Mouse (Mus musculus) testis, postnatal 14 days (tissue): ENCODE results near the gene Fsd1.
A peak's percentile ranks its signal among the peaks of the same experiment; 100 is the strongest.

ENCODE experiments used
- DNase-seq: peaks from one replicate; pipeline ENCODE4 v3.0.0; 2021; ENCODE audit warnings: low spot score

The Fsd1 gene

DNA sequence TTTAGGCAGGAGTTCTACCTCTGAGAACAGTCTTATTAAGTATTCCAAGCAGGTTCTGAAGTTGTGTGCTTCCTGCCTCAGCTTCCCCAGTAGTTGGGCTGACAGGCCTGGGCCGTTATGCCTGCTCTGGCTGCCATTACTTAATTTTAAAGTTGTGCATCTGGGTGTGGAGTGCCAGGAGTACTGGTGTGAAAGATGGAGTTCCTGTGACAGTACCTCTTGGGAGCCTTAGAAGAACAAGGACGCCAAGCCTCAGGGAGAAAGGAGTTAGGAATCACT is 23.6 kb downstream of the Fsd1 start:
- DNase-seq = no peak

DNA sequence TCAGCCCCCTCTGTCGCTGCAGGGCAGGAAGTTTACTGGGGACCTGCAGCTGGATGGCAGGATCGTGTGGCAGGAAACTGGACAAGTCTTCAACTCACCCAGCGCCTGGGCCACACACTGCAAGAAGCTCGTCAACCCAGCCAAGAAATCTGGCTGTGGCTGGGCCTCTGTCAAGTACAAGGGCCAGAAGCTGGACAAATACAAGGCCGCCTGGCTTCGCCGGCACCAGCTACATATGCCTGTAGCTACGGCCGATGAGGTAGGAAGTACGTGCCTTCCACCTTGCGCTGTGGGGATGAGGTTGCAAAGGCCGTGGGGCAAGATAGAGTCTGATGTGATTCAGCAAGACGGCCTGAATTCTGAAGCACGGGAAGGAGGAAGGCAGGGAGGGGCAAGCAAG is 23.9 kb downstream of the Fsd1 start:
- no peak for DNase-seq

DNA sequence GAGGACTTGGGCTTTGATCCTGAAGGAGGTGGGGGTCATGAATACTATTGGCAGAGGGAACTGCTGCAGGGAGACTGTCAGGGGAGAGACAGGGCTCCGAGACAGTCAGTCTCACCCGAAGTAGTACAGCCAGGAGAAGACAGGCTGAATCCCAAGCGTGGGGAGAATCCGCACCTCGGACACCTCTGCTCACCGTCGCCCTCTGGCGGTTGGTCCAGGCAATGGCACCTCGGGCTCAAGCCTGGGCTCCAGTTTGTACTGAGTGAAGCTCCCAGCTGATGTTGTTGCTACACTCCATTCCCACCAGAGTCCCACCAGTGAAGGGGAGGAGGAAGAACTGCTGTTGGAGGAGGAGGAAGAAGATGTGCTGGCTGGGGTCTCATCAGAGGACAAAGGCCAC is 24.4 kb downstream of the Fsd1 start:
- peak; percentile 80 for DNase-seq

DNA sequence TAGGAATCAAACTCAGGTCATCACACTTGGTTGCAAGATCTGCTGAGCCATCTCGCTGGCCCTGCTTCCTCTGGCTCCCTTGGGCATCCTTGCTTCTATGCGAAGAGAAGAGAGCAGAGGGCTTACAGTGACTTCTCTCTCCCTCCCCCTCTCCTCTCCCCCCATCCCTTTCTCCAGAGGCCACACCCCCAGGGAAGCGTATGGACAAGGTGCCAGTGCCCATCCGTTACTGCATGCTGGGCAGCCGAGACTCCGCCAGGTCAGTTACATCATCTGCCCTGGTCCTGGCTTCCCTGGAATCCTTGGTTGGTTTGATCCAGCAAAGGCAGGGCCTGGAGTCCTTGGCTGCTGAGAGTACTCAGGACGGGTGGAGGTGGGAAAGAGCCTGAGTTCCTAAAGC is 25.1 kb downstream of the Fsd1 start:
- no peak for DNase-seq

DNA sequence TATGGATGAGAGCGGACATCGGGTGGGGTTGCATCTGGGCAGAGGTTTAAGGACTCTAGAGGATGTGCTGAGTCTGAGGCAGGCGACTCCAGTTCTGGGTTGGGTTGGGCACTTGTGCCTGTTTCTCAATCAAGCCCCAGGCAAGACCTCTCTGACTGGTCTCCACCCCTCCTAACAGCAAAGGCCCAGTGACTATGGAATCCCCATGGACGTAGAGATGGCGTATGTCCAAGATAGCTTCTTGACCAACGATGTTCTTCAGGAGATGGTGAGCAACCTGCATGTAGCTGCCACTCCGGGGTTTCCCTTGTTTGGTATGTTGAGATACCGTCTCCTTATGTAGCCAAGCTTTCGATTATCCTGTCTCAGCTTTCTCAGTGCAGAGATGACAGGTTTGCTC is 29.0 kb downstream of the Fsd1 start:
- DNase-seq = no peak

DNA sequence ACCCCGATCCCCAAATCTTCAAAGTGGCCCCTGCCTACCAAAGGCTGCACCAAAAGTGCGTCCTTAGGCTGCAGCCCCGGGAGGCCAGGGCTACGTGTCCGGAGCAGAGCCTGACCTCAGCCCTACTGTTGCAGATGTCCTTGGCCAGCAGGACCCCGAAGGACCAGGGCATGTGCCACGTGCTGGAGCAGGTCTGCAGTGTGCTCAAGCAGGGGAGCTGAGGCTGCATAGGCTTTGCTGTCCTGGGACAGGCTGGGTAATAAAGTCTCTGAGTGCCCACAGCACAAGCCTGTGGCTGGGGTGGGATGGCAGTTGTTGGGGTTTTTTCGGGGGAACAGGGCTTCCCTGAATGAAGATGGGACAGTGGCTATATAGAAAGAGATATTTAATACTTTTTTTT is 30.1 kb downstream of the Fsd1 start:
- DNase-seq = no peak

DNA sequence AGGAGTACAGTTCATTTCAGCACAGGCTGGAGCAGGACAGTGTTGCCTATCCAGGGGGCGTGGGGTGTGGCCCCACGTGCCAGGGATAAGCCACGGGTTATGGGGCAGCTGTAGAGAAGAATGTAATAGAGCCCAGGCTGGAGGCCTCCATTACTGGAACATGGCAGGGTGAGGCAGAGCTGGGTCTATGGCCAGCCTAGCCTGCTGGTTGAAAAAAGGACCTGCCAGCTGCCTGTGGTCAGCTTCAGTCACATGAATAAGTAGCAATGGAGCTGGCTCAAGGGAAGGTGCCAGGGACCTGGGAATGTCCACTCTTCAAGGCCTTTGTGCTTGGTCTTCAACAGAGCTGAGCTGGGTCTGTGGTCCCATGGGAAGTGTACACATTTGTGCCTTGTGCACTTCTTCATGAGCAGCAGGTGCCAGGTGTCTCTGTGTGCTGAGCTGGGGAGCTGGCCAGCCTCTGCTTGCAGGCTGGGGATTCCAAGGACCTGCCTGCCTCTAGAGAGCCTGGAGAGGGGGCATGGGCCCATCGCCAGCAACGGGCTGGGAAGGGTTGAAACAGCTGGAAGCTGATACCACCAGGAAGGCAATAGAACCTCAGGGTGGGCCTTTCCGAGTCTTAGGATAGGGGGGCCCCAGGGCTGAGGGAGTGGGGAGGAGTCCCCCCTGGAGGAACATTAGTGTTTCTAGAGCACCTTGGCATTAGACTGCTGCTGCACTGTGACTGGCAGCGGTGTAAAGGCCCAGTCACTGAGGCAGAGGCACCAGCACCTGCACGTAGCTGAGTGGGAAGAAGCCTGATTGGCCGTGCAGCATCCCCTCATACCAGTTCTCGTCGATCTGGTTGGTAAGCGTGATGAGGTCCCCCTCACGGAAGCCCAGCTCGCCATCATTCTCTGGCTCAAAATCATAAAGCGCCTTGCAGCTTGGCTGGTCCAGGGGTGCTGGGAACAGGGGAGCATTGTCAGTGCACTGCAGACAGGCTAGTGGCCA is 30.8 kb downstream of the Fsd1 start:
- no peak for DNase-seq

DNA sequence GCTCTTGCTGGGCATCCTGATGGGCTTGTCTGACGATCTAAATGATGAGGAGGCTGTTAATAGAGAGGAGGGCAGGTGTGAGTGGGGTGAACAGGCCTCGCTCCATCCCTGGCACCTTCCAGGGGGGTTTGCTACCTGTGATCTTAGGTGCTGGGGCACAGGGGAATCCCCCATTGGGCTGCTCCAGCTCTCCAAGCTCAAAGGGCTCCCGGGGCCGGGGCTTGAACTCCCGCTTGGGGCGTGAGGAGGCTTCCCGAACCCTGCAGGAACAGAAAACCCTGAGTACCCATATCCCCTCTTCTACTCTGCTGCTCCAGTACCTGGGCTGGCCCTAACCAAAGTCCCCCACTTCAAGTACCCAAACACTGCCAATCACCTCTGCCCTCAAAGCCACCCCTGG is 31.5 kb downstream of the Fsd1 start:
- DNase-seq = no peak

DNA sequence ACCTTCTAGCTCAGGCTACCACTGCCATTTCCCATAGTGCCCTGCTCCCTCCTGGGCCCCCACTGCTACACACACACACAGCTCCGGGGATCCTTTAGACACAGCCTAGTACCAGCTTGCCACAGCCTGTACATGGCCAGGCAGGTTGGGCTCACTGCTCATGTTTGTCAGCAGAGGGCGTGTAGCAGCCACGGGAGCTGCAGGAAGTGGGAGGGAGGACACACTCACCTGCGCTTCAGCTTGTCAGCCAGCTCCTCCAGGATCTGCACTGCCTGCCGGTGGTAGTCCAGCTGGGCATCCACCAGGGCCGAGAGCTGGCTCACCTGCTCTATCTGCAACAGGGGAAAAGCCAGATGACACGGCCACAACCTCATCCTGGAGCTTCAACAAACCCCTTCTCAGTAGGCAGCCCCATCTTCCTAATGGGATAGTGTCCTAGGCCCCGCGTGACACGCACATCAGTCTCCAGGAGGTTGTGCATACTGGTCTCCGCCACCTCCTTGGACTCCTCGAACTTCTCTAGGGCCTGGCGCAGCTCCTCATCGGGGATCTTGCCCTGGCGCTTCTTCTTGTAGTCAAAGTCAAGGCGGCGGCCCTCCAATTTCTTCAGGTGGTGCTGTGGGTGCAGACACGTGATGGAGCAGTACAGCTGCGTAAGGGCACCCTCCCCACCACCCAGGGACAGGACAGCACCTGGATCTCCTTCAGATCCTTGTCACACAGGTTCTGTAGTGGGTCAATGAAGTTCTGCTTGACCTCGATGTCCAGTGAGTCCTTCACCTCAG is 32.2 kb downstream of the Fsd1 start:
- no peak for DNase-seq

DNA sequence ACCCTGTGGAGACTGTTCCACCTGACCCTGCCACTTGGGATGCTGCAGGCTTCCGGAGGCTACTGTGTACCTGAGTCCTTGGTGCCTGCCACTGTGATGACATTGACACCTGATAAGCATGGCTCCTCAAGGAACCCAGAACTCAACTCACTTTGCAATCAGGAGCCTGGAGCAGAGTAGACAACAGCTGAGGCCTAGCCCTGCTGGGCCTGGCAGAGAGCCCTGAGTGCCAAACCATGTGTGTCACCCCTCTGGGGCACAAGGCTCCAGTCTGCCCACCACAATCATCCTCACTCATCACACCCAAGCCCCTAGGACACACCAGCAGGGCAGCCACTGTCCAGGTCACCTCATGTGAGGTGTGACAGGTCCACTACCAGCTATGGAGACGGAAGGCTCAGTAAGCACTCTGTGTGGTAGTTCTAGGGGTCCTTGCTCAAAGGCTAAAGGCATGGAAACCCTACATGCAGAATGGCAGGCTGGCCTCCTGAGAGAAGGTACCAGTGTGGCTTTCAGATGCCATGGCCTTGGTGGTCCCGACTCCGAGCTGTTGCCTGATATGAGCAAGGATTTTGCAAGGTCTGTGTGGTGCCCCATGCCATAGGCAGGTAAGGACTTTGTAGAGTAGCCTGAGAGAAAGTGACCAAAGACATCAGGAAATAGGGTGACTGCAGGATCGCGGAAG is 34.2 kb downstream of the Fsd1 start:
- no peak for DNase-seq

DNA sequence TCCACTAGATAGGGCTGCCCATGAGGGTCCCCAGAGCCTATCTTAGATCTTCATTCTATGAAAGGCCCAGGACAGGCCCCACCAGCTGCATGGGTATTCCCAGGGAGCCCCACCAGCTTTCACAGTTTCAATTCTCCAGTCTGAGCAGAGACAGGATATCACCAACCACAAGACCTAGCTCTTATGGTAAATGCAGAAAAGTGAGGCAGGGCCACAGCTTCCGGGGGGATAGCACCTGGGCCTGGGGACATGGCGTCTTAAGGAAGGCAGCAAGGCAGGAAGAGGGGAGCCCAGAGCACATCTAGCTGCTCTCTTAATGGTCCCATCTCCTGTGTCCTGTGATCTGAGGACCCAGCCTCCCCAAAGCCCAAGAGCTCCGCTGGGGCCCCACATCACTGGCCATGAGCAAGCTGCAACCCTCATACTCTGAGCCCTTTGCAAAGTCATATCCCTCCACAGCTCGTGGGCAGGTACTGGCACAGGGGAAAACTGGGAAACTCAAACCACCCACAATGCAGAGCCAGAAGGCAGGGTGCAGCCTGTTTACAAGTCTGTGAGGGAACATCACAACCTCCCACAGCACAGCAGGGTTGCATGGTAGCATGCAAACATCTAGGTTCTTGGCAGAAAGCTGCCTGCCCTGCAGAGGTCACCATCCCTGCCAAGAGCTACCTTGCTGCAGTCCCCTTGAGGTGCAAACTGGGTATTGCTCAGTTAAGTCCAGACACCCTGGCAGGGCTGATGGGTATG is 35.0 kb downstream of the Fsd1 start:
- no peak for DNase-seq

DNA sequence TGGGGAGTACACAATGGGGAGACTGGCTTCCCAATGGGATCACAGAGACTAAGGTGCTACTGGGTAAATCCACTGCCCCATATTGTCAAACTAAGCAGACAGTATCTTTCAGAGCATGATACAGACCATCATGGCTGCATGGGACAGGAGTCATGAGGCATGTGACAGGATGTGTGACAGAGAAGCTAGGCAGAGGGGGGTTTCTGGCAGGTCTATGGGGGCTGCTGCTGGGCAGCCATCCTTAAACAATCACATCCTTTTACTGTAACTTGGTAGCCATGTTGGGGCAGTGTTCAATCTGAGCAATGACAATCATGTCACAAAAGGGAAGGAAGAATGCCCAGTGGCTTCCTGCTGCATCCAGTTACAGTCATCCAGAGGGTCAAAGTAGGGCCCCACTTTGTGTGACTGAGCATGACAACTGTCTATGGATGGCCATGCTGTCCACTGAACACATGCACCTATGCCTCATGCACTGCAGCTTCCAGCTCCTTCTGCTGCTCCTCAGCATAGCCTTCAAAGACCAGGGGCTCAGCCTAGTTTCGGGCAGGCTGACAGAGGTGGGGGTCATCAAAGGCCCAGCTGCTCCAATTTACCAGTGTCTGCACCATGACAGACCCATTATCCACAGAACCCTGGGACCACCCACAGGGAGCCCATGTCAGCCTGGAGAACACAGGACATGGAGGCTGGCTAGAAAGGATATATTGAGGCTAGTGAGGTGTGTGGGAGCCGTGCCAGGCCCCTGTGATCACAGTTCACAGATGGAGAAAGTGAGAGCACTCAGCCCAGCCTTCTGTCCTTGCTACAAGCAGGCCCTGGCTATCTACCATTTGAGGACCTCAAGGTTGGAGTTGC is 36.1 kb downstream of the Fsd1 start:
- DNase-seq = no peak

DNA sequence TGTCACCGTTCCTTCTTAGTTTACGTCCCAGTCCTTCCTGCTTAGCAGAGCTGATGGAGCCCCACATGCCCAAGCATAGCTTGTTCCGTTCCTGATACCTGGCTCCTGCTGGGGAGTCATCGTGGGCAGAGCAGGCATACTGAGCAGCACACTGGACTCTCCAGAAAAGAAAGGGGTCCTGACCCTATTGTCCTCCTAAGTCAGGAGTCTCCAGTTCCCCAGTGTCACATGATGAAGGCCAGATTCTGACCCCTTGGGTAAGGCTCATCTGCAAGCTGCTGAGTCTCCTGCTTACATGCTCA is 36.6 kb downstream of the Fsd1 start:
- no peak for DNase-seq

DNA sequence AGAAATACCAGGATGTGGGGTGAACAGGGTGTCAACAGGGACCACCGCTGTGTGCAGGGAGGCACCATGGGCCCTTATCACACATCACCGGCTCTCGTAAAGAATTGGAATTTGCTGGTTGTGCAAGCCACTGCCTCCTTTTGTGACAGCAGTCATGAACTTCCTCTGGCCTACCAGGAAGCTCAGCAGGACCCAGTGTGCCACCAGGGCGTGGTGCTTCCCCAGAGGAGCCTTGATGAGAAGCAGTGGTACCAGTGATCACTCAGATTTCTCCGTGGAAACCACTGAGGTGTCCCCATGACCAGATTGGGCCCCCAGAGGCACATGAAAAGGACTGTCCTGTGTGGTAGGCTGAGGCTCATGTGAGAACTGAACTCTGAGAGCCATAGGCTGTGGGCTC is 37.1 kb downstream of the Fsd1 start:
- DNase-seq = no peak

DNA sequence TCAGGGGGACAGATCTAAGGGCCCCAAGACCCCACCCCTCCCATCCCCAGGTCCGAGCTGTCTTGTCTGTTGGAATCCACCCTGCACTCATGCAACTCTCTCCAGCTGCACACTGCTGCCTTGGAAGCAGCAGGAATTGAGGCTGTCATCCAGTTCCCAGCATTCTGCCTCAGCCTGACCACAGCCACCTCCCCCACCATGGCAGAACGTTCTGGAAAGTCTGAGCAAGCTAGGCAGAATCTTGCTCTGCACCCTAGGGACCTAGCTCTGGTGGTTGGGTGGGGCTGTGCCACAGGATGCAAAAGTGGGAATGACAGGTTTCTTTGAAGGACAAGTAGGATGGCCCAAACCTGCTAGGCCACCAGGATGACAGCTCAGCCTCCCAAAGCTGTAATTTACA is 38.2 kb downstream of the Fsd1 start:
- DNase-seq = no peak

DNA sequence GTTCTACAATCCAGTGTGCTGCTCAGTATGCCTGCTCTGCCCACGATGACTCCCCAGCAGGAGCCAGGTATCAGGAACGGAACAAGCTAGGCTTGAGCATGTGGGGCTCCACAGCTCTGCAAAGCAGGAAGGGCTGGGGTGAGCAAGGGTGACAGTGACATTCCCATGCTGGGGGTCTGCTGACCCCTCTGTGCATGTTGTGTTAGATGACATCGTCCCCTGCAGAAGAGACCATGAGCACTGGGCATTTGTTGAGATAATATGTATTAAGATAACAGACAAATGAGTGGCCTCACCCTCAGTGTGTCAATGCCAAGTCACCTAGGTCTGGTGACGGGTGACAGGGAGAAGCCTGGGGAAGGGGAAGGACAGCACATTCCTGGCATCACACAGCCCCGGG is 38.6 kb downstream of the Fsd1 start:
- DNase-seq = no peak

DNA sequence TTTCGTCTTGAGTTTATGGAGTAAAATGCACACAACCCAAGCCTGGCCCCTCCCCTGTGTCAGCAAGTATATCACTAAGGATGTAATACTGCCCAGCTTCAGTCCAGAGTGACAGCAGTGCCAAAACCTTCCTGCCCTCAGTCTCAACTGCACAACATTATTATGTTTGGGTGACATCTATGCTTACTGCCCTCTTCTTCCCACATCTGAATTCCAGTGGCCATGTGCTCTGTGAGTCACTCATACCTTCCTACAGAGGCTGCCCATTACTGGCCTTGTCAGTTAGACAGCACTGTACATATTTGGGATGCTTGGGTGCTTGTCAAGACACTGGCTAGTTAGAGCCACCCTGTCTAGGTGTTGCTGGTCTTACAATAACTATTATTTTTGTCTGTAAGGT is 40.0 kb downstream of the Fsd1 start:
- DNase-seq = no peak

DNA sequence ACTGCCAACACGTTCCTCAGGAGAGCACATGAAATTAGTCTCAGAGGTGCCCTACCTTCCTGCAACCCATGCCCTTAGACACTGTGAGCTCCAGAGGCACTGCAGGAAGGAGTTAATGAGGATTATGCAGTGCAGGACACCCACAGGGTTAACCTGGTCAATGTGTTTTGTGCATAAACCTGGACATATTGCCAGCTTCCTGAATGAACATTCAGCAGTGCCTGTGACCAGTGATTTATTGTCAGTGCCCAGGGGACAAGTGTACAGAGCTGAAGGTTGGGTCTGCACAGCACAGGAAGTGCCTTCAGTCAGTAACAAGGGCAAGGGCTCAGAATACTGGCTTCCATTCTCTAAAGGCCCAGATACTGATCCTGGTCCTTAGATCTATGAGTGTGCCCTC is 40.6 kb downstream of the Fsd1 start:
- DNase-seq = no peak

DNA sequence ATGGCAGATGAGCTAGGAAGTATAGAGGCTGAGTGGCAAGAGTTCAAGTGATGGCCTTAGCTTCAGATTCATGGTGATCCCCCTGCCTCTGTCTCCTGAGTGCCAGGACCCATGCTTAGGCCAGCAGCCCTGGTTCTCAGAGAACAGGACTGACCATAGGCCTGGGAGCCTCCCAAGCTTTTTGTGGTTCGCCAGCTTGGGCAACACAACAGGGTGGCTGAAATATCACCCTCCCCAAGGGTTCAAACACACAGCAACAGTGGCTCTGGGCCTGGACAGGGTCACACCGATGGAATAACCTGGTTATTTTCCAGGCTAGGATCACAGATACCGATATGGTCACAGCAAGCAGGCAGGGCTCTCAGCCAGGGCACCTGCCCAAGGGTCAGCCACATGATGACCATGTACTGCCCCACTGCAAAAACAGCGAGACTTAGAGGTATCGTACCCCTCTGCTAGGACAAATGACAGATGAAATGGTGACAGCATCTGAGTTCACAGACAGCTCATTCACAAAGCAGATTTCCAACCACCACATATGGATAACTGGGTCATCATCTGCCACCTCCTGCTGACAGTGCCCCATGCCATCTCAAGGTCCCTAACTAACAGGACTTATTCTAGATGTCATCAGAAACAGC is 41.6 kb downstream of the Fsd1 start:
- no peak for DNase-seq

DNA sequence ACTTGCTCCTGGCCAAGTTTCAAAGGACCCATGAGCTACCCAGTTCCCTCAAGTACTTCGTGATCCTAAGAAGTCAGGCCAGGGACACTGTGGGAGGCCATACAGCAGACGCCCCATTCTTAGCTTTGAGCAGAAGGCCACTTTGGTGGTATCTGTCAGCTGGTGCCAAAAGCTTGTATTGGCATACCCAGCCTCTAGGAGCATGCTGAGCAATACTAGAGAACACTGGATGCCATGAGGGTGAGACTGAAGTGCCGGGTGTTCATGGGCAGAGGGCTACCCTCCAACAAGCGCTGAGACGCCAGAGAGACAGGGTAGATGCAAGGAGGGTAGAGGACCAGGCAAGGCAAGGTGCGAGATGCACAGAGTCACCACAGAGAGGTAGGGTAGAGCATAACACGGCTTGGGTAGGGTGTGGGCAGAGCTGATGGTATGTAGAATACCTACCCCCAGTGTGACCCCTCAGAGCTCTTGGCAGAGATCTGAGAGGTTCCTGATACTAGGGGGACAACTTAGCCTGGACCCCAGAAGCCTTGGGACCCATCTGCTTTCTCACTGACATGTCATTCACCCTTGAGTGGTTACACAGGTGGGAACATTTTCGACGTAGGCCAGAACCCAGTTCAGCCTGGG is 44.0 kb downstream of the Fsd1 start:
- no peak for DNase-seq

DNA sequence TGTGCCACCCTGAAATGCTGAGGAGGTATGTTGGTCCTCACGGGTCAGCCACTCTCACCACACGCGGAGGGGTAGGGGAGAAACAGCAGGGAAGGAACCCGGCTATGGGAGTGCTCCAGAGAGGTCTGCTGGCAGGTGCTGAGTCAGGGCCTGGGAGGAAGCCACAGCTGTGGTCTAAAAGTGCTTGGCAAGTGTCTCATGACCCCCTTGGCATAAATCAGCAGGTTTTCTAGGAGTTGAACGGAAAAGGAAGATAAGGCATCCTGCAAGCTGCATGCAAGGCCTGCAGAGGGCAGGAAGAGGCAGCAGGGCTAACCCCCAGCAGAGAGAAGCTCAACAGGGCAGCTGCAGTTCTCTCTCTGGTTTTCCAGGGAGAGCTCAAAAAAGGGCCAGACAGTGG is 44.6 kb downstream of the Fsd1 start:
- DNase-seq = no peak
